Mouse (Mus musculus): ENCODE data around the gene Ccni.

DNA sequence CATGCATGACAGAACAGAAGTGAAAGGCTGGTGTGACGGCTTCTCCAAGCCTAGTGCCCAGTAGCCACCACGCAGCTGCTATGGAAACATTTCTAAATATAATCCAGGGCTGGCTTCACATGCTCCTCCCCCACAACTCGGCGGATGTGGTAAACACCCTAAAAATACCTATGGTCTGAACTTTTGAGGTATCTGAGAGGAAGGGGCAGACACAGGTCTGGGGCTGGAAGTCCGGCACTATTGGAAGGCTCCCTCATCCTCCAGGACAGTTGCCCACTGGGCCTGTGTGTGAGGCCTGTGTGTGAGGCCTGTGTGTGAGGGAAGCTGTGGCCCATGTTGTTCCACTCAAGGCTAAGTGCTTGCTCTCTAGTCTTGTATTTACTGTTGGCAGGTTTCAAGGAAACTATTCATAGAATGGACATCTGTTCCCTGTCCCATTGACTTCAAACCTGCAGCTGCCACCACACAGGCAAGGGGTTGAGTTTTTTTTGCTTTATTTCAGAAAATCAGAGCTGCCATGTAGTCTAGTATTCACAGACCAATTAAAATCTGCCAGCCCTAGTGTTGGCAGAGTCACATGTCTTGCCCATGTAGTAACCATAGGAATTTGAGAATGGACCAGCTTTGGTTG is 69.2 kb downstream of the Ccni start:
- no peak for TF ChIP-seq CTCF (conservative IDR thresholded peaks at IDR 0.05 in 1 of 2, IDR thresholded peaks at IDR 0.05 in 1 of 2; ENCODE audit: low read depth in 2 of 2, low read length in 2 of 2)
- peak; percentile 5; the same call in 1 of the 2 replicates for TF ChIP-seq SMC3 (IDR thresholded peaks at IDR 0.05; ENCODE audit: low read depth, low read length)
- no peak for TF ChIP-seq JUND (conservative IDR thresholded peaks at IDR 0.05; ENCODE audit: low read depth, low read length)
- TF ChIP-seq ZC3H11A (IDR thresholded peaks at IDR 0.05; ENCODE audit: low read depth, low read length), result no peak

Data from CH12.LX (cell line).